Mouse (Mus musculus) liver, postnatal 0 days (tissue): Measurements from ENCODE around the gene Fem1a. TPM values are rescaled to one million over a fixed set of nuclear protein-coding genes. Genes with fewer than 3 reads are reported as not detected.
A peak's percentile ranks its signal among the peaks of the same experiment; 100 is the strongest.

Source experiments
- ATAC-seq: fragments of 200-750 bp; cut with Nextera tagmentation; 2 replicates; pipeline ENCODE4 v1.8.0; 2017; ENCODE audit warnings: mild to moderate bottlenecking, moderate library complexity
- DNase-seq: peaks from one replicate; pipeline ENCODE4 v3.0.0-alpha.2; 2016
- H3K27ac ChIP-seq: fragments of 300-500 bp; sonication (generic); 2 replicates; pipeline ENCODE4 v1.5.1; 2014; ENCODE audit warnings: antibody characterized with exemption, moderate library complexity, mild to moderate bottlenecking, low read depth
- H3K27me3 ChIP-seq: fragments of 300-500 bp; sonication (generic); 2 replicates; pipeline ENCODE4 v1.6.1; 2014; ENCODE audit warnings: low read length, control low read depth, mixed read lengths; ENCODE audit not compliant: insufficient read depth
- H3K36me3 ChIP-seq: fragments of 300-500 bp; sonication (generic); replicated peaks from 2 replicates; pipeline ENCODE4 v1.6.1; 2014; ENCODE audit warnings: mild to moderate bottlenecking, control low read depth, low read length, moderate library complexity, mixed read lengths; ENCODE audit not compliant: insufficient read depth
- H3K4me1 ChIP-seq: fragments of 300-500 bp; sonication (generic); 2 replicates; pipeline ENCODE4 v1.6.1; 2014; ENCODE audit warnings: antibody characterized with exemption, mild to moderate bottlenecking, control low read depth; ENCODE audit not compliant: insufficient read depth
- H3K4me2 ChIP-seq: fragments of 300-500 bp; sonication (generic); 2 replicates; pipeline ENCODE4 v1.6.1; 2014; ENCODE audit warnings: low read depth, mild to moderate bottlenecking, low read length, moderate library complexity, mixed read lengths
- H3K4me3 ChIP-seq: fragments of 300-500 bp; sonication (generic); 2 replicates; pipeline ENCODE4 v1.5.1; 2014; ENCODE audit warnings: low read depth, low read length
- H3K9ac ChIP-seq: fragments of 300-500 bp; sonication (generic); replicated peaks from 2 replicates; pipeline ENCODE4 v1.6.1; 2014; ENCODE audit warnings: mild to moderate bottlenecking, moderate library complexity
- H3K9me3 ChIP-seq: fragments of 300-500 bp; sonication (generic); 2 replicates; pipeline ENCODE4 v1.6.1; 2016; ENCODE audit warnings: mild to moderate bottlenecking, control low read depth, low read length, mixed read lengths
- CTCF ChIP-seq: sonication (generic); IDR thresholded peaks from 2 replicates; pipeline ENCODE4 v1.5.1; 2016; ENCODE audit warnings: antibody characterized with exemption, low read depth
- EP300 ChIP-seq: IDR thresholded peaks from 2 replicates; pipeline ENCODE4 v1.6.1; 2016; ENCODE audit warnings: antibody characterized with exemption, low read depth, mild to moderate bottlenecking
- WGBS: fragments of 180-500 bp; shearing (Covaris S2); extraction: QIAGEN DNeasy Blood & Tissue Kit; methylation state at CpG from one replicate; pipeline ENCODE4 v1.1.7; 2014; ENCODE audit not compliant: insufficient replicate concordance; 5-methylcytosine and 5-hydroxymethylcytosine counted together
- polyA plus RNA-seq: library from polyadenylated mRNA; unstranded; fragments of >200 nt; fragmentation: Nextera tagmentation; extraction: Ambion mirVana; gene quantifications from 2 replicates; pipeline ENCODE4 v1.2.1, GENCODE M21; 2015

Gene Fem1a
- polyA plus RNA-seq = 5.1 and 5.2 TPM in 2 replicates

- Histone ChIP-seq H3K36me3 (peaks cover 19% of the 10 kb centered on the region), H3K9me3 (no peaks in the 10 kb centered on the region), H3K27ac (peak within 1 kb of the TSS; percentile 96), H3K4me3 (peak within 1 kb of the TSS; percentile 76), H3K9ac (peak within 1 kb of the TSS; percentile 78), H3K4me2 (peak within 1 kb of the TSS; percentile 87), H3K4me1 (peaks cover 35% of the 10 kb centered on the region), H3K27me3 (no peaks in the 10 kb centered on the region)
- WGBS = under 1% methylated on average over 28 of the region's 28 CpGs
- ATAC-seq (peak; percentile 89), DNase-seq (peak; percentile 91)
- TF ChIP-seq CTCF = no peak
- 0 out of 2 replicates have a peak, but pooled peaks have one; percentile 39 for TF ChIP-seq EP300
These were observed at the start of gene Fem1a for GRCm38 (mm10) chr17:56256239-56256881. Gene Fem1a, plus strand, starts transcription at chr17:56256810.

GRCm38 (mm10) chr17:56206986-56207674 lies 49.5 kb upstream of the Fem1a start:
- H3K4me2 ChIP-seq = no peak overlapping the region
- DNase-seq (no peak), ATAC-seq (no peak)
- H3K4me1 ChIP-seq = peaks cover 12% of the 10 kb centered on the region
- 65% methylated on average over 6 of the region's 6 CpGs for WGBS
- H3K4me3 ChIP-seq = no peak overlapping the region
- no peaks in the 10 kb centered on the region for H3K27me3 ChIP-seq
- H3K9me3 ChIP-seq = no peaks in the 10 kb centered on the region
- H3K36me3 ChIP-seq = peaks cover 67% of the 10 kb centered on the region
- TF ChIP-seq EP300 (no peak), CTCF (no peak)
- peak overlapping the region; percentile 67 for H3K27ac ChIP-seq
- no peak overlapping the region for H3K9ac ChIP-seq

DNA sequence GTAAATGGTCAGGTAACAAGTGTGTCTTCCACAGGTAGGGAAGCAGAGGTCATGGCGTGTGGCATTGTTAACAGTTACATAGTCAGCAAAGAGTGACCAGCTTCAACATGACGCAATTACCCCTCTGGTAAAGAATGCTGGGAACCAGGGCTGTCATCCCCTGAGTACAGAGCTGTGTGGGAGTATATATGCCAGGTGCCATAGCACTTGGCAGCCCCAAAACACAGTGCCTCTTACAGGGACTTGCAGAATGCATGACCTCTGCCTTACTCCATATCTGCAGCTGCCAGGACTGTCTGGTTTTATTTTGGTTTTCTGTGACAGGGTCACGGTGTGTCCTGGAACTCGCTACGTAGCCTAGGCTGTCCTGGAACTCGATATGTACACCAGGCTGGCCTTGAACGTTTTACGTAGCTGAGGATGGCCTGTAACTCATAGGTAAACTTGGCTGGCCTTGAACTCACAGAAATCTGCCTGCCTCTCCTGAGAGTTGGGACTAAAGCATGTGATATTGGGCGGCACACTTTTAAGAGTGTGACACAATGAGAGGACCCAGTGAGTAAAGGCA lies 48.6 kb upstream of the Fem1a start:
- Histone ChIP-seq H3K4me2 (no peak overlapping the region), H3K4me1 (peaks cover 18% of the 10 kb centered on the region), H3K36me3 (peaks cover 58% of the 10 kb centered on the region), H3K9me3 (no peaks in the 10 kb centered on the region), H3K27ac (peak overlapping the region; percentile 62), H3K4me3 (no peak overlapping the region), H3K27me3 (no peaks in the 10 kb centered on the region), H3K9ac (no peak overlapping the region)
- no peak for TF ChIP-seq EP300
- no peak for TF ChIP-seq CTCF
- 75% methylated on average over 9 of the region's 9 CpGs for WGBS
- DNase-seq (no peak), ATAC-seq (peak; percentile 24)

GRCm38 (mm10) chr17:56208821-56209220 lies 47.8 kb upstream of the Fem1a start:
- no peak for DNase-seq
- WGBS = 72% methylated on average over 3 of the region's 3 CpGs
- Histone ChIP-seq H3K27me3 (no peaks in the 10 kb centered on the region), H3K9ac (no peak overlapping the region), H3K4me1 (peaks cover 19% of the 10 kb centered on the region), H3K9me3 (no peaks in the 10 kb centered on the region), H3K27ac (no peak overlapping the region), H3K4me2 (no peak overlapping the region), H3K4me3 (no peak overlapping the region), H3K36me3 (peaks cover 50% of the 10 kb centered on the region)
- TF ChIP-seq EP300 (no peak), CTCF (no peak)
- no peak for ATAC-seq

GRCm38 (mm10) chr17:56211090-56211489 lies 45.5 kb upstream of the Fem1a start:
- peaks cover 19% of the 10 kb centered on the region for H3K4me1 ChIP-seq
- no peak overlapping the region; the same call in 1 of the 2 replicates for H3K27ac ChIP-seq
- DNase-seq (no peak), ATAC-seq (peak; percentile 20)
- TF ChIP-seq EP300 (no peak), CTCF (no peak)
- no peak overlapping the region for H3K4me3 ChIP-seq
- 75% methylated on average over 2 of the region's 2 CpGs for WGBS
- H3K4me2 ChIP-seq = no peak overlapping the region
- peaks cover 33% of the 10 kb centered on the region for H3K36me3 ChIP-seq
- no peaks in the 10 kb centered on the region for H3K9me3 ChIP-seq
- no peak overlapping the region for H3K9ac ChIP-seq
- H3K27me3 ChIP-seq = no peaks in the 10 kb centered on the region

DNA sequence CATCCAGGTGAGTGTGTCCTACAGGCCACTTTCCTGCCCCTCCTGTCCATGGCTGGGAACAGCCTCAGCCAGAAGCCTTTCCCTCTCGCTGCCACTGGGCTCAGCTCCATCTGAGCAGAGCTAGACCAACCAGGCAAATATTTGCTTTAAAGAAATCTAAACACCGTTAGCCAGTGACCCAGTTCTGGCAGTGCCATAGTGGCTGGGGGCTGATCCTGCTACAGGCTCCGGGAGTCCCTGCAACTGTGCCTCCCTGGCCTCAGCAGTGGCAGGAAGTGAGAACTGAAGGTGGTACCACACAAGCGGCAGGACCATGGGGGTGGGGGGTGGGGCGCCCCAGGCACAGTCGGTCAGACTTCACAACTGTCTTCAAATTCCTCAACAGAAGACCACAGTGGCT lies 43.9 kb upstream of the Fem1a start:
- ATAC-seq = peak; percentile 83
- peaks cover 23% of the 10 kb centered on the region for H3K4me1 ChIP-seq
- WGBS = 13% methylated on average over 6 of the region's 6 CpGs

More for the DNA sequence above, 43.9 kb upstream of the Fem1a start:
- Histone ChIP-seq H3K4me3 (no peak overlapping the region), H3K9me3 (no peaks in the 10 kb centered on the region), H3K4me2 (peak overlapping the region; percentile 47; the same call in 1 of the 2 replicates), H3K27me3 (no peaks in the 10 kb centered on the region), H3K27ac (peak overlapping the region; percentile 81), H3K9ac (peak overlapping the region; percentile 34), H3K36me3 (peaks cover 27% of the 10 kb centered on the region)
- peak; percentile 53 for DNase-seq
- TF ChIP-seq CTCF (no peak), EP300 (no peak)
